Mouse (Mus musculus): ENCODE data around the gene Gm2897.
"Not testable (repeated sequence)": the region's sequence is repeated elsewhere in the genome, so short reads cannot be mapped to it uniquely, and the experiment has no call there.

Gm2897 gene

DNA sequence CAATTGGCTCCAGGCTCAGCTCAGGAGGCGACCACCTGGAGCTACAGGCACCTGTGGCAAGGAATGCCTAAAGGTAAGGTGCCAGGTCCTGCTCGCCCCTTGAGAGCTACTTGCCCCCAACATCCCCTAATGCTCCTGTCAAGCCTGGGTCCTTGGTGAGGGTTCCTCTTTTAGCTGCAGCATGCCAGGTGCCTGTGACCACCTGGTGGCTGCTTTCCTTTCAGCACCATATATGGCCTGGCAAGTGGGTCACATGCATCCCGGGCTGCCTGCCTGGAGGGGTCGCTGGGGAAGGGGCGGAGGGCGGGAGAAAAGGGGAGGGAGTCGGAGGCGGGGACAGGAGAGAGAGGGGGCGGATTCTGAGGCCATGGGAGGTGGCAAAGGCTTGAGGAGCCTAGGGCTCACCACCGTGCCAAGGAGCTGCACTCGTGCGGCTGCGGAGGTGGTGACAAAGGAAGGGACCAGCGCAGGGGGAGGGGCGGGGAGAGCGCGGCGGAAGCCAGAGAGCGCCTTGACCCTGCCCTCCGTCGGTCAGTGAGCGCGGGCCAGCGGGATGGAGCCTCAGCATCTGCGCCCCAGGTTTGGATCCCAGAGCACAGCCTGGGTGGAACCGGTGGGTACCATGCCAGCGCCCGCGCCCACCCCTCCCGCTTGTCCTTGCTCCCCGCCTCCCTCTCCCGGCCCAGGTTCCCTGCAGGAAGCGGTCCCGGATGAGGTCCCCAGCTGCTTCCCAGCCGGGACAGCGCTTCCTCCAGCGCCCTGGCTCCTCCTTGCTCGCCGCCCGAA is at the start of gene Gm2897:
Gene Gm2897 (plus strand): TSS at position 559 of the 786 bp plus-strand sequence.
- DNase-seq (ENCODE audit: low read depth, low spot score) = peak; percentile 2

GRCm38 (mm10) chr14:3029702-3030101 is 19.4 kb upstream of the Gm2897 start, which contains the start of gene Gm2888:
Gene Gm2888 (plus strand): TSS chr14:3030002.
- DNase-seq (ENCODE audit: low read depth, low spot score) = not testable (repeated sequence)

DNA sequence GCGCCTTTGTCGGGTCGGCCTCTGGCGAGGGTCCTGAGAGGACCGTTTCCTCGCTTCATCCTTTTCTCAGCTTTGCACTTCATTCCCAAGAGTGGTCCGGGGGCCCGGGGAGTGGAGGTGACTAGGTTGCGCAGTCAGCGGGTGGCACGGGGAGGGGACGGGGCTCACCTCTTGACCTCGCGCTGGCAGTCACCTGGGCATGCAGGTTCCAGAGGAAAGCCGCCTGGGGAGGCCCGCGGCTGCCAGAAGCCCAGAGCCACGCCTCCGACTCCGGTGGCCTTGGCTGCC is 372 bp downstream of the Gm2897 start:
- peak; percentile 2 for DNase-seq (ENCODE audit: low read depth, low spot score)

- not testable (repeated sequence) for DNase-seq (ENCODE audit: low read depth, low spot score)
Observed at GRCm38 (mm10) chr14:3050087-3050486, 1.0 kb downstream of the Gm2897 start.

DNA sequence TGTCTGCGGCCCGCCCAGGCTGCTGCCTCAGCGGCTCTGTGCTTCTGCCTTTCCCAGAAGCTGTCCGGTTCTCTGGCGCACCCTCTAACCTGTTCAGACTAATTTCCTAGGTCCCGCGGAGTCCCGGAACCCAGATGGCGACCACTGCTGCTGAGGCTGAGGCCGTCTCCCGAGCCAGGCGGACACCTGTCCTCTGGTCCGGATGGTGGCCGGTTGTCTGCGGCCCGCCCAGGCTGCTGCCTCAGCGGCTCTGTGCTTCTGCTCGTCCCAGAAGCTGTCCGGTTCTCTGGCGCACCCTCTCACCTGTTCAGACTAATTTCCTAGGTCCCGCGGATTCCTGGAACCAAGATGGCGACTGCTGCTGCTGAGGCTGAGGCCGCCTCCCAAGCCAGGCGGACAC is 67.0 kb downstream of the Gm2897 start:
- DNase-seq (ENCODE audit: low read depth, low spot score) = not testable (repeated sequence)
